8 mouse cellular contexts compared by ENCODE assay signal in the genomic region with DNA sequence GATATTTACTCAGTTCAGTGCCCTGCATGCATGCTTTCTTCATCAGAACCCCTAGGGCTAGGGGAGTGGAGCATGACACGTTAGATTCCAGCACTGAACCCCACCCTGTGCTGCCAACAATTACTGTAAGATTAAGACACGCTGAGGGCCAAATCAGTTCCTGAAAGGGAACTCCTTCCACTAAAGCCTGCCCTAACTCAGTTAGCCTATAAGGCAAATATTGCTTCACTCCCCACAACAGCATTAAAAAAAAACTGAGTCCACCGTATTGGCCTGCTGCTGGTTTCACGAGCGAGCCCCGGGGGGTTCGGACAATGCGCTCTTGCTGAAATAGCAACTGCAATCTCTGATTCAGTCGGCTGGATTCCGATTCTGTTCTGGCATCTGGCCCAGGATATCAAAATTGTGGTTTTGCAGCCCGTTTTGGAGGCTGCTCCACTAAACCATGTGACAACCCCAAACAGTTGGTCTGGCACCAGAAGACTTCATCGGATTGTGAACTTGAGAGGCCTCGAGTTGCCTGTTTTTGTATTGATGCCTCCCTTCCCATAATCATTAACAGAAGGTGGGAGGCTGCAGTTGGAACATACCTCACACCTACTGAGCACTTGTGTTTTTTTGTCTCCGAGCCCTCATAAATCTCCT. TPM values are rescaled to one million over a fixed set of nuclear protein-coding genes. Genes with fewer than 3 reads are reported as not detected.
DNase-seq lines count a peak whose midpoint lies in the region; ATAC-seq and TF ChIP-seq lines count a peak whose summit lies in the region.

No protein-coding gene starts in this region.

- DNase-seq in liver: peak; percentile 10
- no peak for DNase-seq in liver, embryonic 11.5 days (ENCODE audit: low spot score)
- DNase-seq in cerebellum, adult 2 months: peak; percentile 21 to 40
- DNase-seq in heart, adult 9 months (ENCODE audit: low spot score in 2 of 2): peak; percentile 34 to 62
- DNase-seq in layer of hippocampus, adult 18-20 months (ENCODE audit: low spot score in 2 of 2): peak; percentile 50 to 68
- peak; percentile 19 for DNase-seq in yolk sac, embryonic 10.5 days (ENCODE audit: low spot score)
- no peak for DNase-seq in c-Kit-positive CD71-positive TER-119-positive erythroid progenitor cells, embryonic 14.5 days (ENCODE audit: low spot score)

- no peak overlapping the region for H3K27ac ChIP-seq in liver, embryonic 11.5 days (ENCODE audit: low read depth, low read length)
- H3K27ac ChIP-seq in cerebellum, adult 2 months (ENCODE audit: insufficient read depth, low read length): no peak overlapping the region
- no peak overlapping the region for H3K27ac ChIP-seq in lung, embryonic 16.5 days (ENCODE audit: low read length)

- no peak for TF ChIP-seq CTCF in cerebellum, adult 2 months (IDR thresholded peaks at IDR 0.05; ENCODE audit: borderline replicate concordance, insufficient read depth, low read depth, low read length)

- no peaks in the 10 kb centered on the region for H3K36me3 ChIP-seq in liver, embryonic 11.5 days (ENCODE audit: control insufficient read depth, insufficient read depth, low read length)
- H3K36me3 ChIP-seq in lung, embryonic 16.5 days (ENCODE audit: control insufficient read depth, insufficient read depth, low read length): no peaks in the 10 kb centered on the region

- TF ChIP-seq POLR2A in cerebellum, adult 2 months (IDR thresholded peaks at IDR 0.05; ENCODE audit: borderline replicate concordance, insufficient read depth, low read length): no peak

- no peak for ATAC-seq in liver, embryonic 11.5 days (replicated peaks; ENCODE audit: low FRiP score)
- peak; percentile 84 for ATAC-seq in lung, embryonic 16.5 days (ENCODE audit: low read depth)

- no peaks in the 10 kb centered on the region for H3K9me3 ChIP-seq in liver, embryonic 11.5 days (ENCODE audit: control insufficient read depth, low read length)
- no peaks in the 10 kb centered on the region for H3K9me3 ChIP-seq in lung, embryonic 16.5 days (ENCODE audit: control insufficient read depth, low read length)

- no peaks in the 10 kb centered on the region for H3K4me1 ChIP-seq in liver, embryonic 11.5 days (replicated peaks; ENCODE audit: control insufficient read depth, insufficient read depth, low read length)
- H3K4me1 ChIP-seq in cerebellum, adult 2 months (ENCODE audit: control insufficient read depth, insufficient read depth, low read length): no peaks in the 10 kb centered on the region; the same call in 1 of the 2 replicates
- peaks cover 2% of the 10 kb centered on the region for H3K4me1 ChIP-seq in lung, embryonic 16.5 days (replicated peaks; ENCODE audit: control insufficient read depth, insufficient read depth, low read length)

- WGBS in liver, embryonic 11.5 days: 67% methylated on average over 14 of the region's 14 CpGs
- WGBS in cerebellum, adult 2 months: 6% methylated on average over 14 of the region's 14 CpGs
- WGBS in lung, embryonic 16.5 days: 33% methylated on average over 14 of the region's 14 CpGs

- no peaks in the 10 kb centered on the region for H3K27me3 ChIP-seq in liver, embryonic 11.5 days (replicated peaks; ENCODE audit: control insufficient read depth, insufficient read depth, low read length)
- H3K27me3 ChIP-seq in cerebellum, adult 2 months (ENCODE audit: control insufficient read depth, insufficient read depth, low read length): no peaks in the 10 kb centered on the region
- H3K27me3 ChIP-seq in lung, embryonic 16.5 days (ENCODE audit: control insufficient read depth, insufficient read depth, low read depth, low read length): no peaks in the 10 kb centered on the region

- H3K4me2 ChIP-seq in liver, embryonic 11.5 days: no peak overlapping the region
- H3K4me2 ChIP-seq in lung, embryonic 16.5 days (ENCODE audit: low read depth, low read length): peak overlapping the region; percentile 37

- no peak overlapping the region for H3K9ac ChIP-seq in liver, embryonic 11.5 days (ENCODE audit: low read depth, low read length)
- H3K9ac ChIP-seq in lung, embryonic 16.5 days (ENCODE audit: low read length): no peak overlapping the region

- no peak overlapping the region for H3K4me3 ChIP-seq in liver, embryonic 11.5 days (ENCODE audit: low read depth, low read length)
- no peak overlapping the region for H3K4me3 ChIP-seq in cerebellum, adult 2 months (replicated peaks; ENCODE audit: insufficient read depth, low read depth, low read length)
- H3K4me3 ChIP-seq in lung, embryonic 16.5 days (ENCODE audit: low read length): no peak overlapping the region

RNA-seq across cellular contexts. Expression of gene Wnt16, which starts 7.7 kb away (rescaled TPM):
- 0.29 TPM in 1 of 2 replicates, not detected in the other for polyA plus RNA-seq in liver, embryonic 11.5 days (2014; fragmentation: Nextera tagmentation; extraction: Ambion mirVana)
- polyA plus RNA-seq in cerebellum, adult 2 months (2012; rRNA removed): 0.80 and 1.8 TPM in 2 replicates
- total RNA-seq in layer of hippocampus, adult 18-20 months (2021): 1 to 10 TPM; 1.5 to 2.1 TPM
- 0.18 and 0.19 TPM in 2 replicates for polyA plus RNA-seq in lung, embryonic 16.5 days (2015; fragmentation: Nextera tagmentation; extraction: Ambion mirVana)

Comparison
In these comparisons a context has a peak if more than half of its experiments do, and no peak if none do; other contexts are left out.
1. DNase-seq: peak in liver (single experiment), cerebellum, adult 2 months (2 of 2), heart, adult 9 months (2 of 2), layer of hippocampus, adult 18-20 months (2 of 2) and yolk sac, embryonic 10.5 days (single experiment); none in liver, embryonic 11.5 days (single experiment) and c-Kit-positive CD71-positive TER-119-positive erythroid progenitor cells, embryonic 14.5 days (single experiment).